Mouse (Mus musculus): Measurements from ENCODE around the gene S1pr5.

DNA sequence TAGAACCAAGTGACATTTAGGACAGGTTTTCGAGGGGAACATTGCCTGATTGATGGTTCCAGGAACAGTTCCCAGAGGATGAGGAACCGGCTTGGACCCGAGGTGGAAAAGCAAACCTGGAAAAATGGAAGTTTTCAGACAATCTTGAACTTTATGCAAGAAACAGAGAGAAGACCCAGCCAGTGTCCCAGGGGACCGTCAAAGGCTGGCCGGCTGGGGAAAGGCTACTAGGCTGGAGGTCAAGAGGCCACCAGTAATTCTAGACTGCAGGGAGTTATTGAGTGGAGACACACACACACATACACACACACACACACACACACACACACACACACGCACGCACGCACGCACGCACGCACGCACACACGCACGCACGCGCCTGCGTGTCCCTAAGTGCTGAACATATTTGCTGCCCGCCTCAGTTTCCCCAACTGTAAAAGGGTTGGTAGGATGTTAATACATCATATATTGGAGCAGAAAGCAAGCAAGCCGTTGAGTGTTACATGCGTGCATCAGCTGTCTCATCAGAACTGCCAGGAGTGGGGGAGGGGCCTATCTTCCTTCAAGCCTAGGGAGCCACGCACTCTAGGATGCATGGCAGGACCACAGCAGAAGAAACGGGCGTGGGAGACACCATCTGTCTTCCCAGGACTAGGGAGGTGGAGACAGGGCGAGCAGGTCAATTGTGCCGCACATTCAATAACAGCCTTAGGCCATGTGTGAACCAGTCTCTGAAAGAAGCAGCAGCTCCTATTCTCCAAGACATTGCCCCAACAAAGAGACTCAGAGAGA lies 32.0 kb downstream of the S1pr5 start:
- TF ChIP-seq CTCF (IDR thresholded peaks at IDR 0.05; ENCODE audit: insufficient read depth, low read depth, low read length) (no peak), POLR2A (IDR thresholded peaks at IDR 0.05; ENCODE audit: insufficient read depth, low read depth, low read length) (no peak)
